Mouse (Mus musculus): Measurements from ENCODE around the gene Fam20a.

DNA sequence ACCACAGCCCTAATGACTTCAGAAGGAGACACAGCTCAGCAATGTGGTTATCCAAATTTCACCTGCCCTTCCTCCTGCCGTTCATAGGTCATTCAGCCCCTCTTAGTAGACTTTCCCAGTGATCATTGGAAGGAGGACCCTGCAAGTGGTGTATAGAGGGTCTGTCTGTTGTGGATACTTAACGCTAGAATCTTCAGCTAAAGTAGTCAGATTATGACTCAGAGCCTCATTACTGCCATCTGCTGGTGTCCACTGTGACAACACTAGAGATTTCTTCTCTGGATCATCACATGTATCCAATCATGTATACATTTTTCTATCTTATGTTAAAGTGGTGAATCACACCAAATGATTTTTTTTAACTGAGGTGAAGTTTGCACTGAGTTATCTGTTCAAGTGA lies 100.9 kb downstream of the Fam20a start:
- TF ChIP-seq CTCF (IDR thresholded peaks at IDR 0.05; ENCODE audit: low read depth) (peak; percentile 79), EP300 (IDR thresholded peaks at IDR 0.05; ENCODE audit: low read depth) (no peak)

All from liver, embryonic 14.5 days (tissue).